Mouse (Mus musculus): ENCODE results near the gene Gm49387.

GRCm38 (mm10) chr14:31576846-31577697, 63.6 kb downstream of the Gm49387 start:
- no peak for TF ChIP-seq CTCF (IDR thresholded peaks at IDR 0.05; ENCODE audit: low read depth)
- TF ChIP-seq EP300 (IDR thresholded peaks at IDR 0.05; ENCODE audit: low read depth) = no peak

Measured in heart, postnatal 0 days (tissue).